Mouse (Mus musculus) G1E (cell line): ENCODE measurements around the gene Actn1.

Experiments
- CTCF ChIP-seq: IDR thresholded peaks from 2 replicates; pipeline ENCODE4 v1.5.1; 2012; ENCODE audit warnings: low read depth, low read length, inconsistent platforms, mixed read lengths
- GATA1 ChIP-seq: IDR thresholded peaks from 2 replicates; pipeline ENCODE4 v1.6.1; 2012; ENCODE audit warnings: borderline replicate concordance, low read length, inconsistent platforms, mixed read lengths

GRCm38 (mm10) chr12:80270924-80271323 is 10.8 kb upstream of the Actn1 start:
- TF ChIP-seq CTCF (no peak), GATA1 (no peak)
